Mouse (Mus musculus): ENCODE data around the gene Katnal1.

Gene Katnal1

GRCm38 (mm10) chr5:148954314-148955060 lies 25.4 kb upstream of the Katnal1 start:
- DNase-seq (ENCODE audit: low read depth, low spot score) = no peak

DNA sequence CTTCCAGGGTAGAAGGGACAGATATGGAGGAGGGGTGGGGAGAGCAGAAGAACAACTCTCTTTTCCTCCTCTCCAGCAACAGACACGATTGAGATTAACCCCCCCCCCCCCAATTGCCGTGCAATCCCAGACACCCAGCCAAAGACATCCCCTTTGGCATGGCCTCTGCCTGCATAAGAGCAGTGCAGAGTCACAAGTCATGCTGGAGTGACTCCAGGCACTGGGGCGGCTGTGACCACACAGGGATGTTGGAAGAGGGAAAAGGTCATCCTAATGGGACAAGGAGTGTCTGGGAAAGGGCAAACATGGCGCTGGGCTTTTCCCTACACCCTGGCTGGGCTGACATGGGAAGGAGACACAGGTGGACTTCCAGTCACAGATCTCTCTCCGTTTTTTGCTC lies 24.0 kb upstream of the Katnal1 start:
- DNase-seq (ENCODE audit: low read depth, low spot score) = no peak

DNA sequence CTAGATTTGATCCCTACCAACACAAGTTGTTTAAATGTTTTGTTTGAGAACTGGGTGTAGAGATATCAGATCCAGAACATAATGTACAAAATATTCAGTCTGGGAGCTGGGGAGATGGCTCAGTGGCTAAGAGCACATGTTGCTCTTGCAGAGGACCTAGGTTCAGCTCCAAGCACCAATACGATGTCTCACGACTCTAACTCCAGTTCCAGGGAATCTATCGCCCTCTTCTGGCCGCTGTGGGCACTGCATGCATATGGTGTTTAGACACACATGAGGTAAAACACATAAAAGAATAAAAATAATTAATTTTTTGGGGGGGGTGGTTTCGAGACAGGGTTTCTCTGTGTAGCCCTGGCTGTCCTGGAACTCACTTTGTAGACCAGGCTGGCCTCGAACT lies 23.3 kb upstream of the Katnal1 start:
- no peak for DNase-seq (ENCODE audit: low read depth, low spot score)

- DNase-seq (ENCODE audit: low read depth, low spot score) = no peak
Observed at GRCm38 (mm10) chr5:148951360-148951759, 22.2 kb upstream of the Katnal1 start.

DNA sequence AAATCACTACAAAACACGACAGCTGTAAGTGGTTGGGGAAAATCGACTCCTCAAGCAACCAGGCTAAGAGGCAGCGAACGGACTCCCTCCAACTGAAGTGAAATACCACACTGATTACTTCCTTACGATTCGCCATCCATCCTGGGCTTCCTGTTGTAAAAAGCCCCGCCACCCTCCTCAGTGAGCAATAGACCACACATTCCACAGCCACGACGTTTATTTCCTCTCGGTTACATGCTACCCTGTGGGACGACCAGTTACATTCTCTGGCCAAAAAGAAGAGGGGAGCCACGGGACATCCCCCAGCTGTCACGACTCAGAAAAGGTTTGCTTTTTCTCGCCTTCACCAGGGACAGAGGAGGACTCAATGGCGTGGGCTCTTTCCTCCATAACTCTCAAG lies 20.9 kb upstream of the Katnal1 start:
- DNase-seq (ENCODE audit: low read depth, low spot score) = no peak

- no peak for DNase-seq (ENCODE audit: low read depth, low spot score)
Observed at GRCm38 (mm10) chr5:148948577-148948976, 19.5 kb upstream of the Katnal1 start.

- no peak for DNase-seq (ENCODE audit: low read depth, low spot score)
Observed at GRCm38 (mm10) chr5:148947412-148947811, 18.3 kb upstream of the Katnal1 start.

- DNase-seq (ENCODE audit: low read depth, low spot score) = no peak
Observed at GRCm38 (mm10) chr5:148946787-148947186, 17.7 kb upstream of the Katnal1 start.

DNA sequence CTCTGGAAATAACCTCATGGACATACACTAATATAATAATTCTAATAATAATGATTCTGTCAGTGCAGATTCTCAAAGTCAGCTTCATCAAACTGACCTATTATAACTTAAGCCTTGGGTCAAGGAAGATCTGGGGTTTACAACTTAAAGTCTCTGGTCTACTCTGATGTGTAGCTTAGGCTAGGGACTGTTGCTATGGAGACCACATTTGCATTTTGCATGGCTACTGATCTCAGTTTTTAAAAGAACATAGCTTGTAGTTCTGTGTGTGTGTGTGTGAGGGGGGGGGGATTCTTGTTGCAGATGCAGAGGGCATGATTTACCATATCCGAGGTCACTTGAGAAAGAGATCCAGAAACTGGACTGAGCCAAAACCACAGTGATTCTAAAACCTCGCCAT lies 16.6 kb upstream of the Katnal1 start:
- DNase-seq (ENCODE audit: low read depth, low spot score) = no peak

GRCm38 (mm10) chr5:148944024-148944423 lies 14.9 kb upstream of the Katnal1 start:
- DNase-seq (ENCODE audit: low read depth, low spot score) = no peak

- DNase-seq (ENCODE audit: low read depth, low spot score) = no peak
Observed at GRCm38 (mm10) chr5:148943444-148943843, 14.3 kb upstream of the Katnal1 start.

DNA sequence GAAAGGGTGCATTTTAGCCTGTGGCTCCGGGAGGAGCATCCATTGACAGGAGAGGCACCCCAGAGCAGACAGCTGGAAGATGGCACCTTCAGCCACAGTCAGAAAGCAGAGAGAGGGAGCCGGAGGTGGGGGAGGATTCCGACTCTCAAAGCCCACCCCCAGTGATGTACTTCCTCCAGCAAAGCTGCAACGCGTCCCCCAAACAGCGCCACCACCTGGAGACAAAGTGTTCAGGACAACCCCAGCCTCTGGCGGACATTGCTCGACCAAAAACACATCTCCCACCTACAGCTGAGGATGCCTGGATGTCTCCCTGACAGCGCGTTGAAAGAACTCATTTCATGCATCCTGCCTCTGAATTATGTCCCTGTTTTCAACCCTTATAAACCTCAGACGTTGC lies 13.8 kb upstream of the Katnal1 start:
- DNase-seq (ENCODE audit: low read depth, low spot score) = no peak

GRCm38 (mm10) chr5:148942305-148942704 lies 13.2 kb upstream of the Katnal1 start:
- DNase-seq (ENCODE audit: low read depth, low spot score) = no peak

- no peak for DNase-seq (ENCODE audit: low read depth, low spot score)
Observed at GRCm38 (mm10) chr5:148941867-148942266, 12.7 kb upstream of the Katnal1 start.

DNA sequence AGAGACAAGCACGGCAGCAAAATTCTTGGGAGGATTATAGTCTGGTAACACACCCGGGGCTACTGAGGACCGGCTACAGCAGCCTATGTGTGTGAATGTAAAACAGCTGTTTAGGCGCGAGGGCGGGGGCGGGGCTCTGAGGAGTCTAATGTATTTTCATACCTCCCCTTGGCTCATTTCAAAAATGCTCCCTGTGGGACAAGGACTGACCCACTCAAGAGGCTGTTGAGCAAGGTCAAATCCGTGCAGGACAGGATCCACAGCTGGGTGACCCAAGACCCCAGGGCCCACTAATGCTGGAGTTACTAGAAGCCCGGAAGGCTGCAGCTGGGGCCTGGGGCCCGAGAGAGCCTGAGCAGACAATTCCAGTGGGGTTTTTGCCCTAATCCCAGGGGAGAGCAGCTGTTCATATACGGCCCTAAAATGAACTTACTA lies 10.8 kb upstream of the Katnal1 start:
- DNase-seq (ENCODE audit: low read depth, low spot score) = no peak

GRCm38 (mm10) chr5:148936516-148936951 lies 7.4 kb upstream of the Katnal1 start:
- DNase-seq (ENCODE audit: low read depth, low spot score) = no peak

- no peak for DNase-seq (ENCODE audit: low read depth, low spot score)
Observed at GRCm38 (mm10) chr5:148935871-148936270, 6.8 kb upstream of the Katnal1 start.

DNA sequence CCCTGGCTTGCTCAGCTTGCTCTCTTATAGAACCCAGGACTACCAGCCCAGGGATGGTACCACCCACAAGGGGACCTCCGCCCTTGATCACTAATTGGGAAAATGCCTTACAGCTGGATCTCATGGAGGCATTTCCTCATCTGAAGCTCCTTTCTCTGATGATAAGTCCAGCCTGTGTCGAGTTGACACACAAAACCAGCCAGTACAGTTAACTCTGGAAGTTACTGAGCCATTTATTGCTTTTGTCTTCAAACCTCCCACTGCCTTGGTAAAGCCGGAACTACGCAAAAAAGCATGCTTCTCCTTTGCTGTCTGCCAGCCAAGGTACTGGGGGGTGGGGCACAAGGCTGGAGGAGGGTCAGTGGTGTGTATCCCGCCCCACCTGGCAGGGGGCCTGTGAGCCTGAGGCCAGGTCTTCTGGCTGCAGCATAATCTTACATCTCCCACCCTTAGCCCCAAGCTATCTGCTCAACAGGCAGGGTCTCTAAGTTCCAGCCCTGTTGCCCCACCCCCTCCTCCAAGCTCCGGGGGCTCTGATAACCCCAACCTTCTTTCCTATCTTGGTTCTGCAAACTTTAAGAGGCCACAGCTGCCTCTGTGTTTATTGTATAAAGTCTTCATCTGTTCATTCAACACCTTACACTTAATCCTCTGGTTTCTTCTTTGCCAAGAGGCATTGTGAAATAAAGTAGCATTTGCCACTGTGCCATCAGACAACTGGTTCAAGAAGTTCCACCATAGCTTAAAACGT lies 6.1 kb upstream of the Katnal1 start:
- no peak for DNase-seq (ENCODE audit: low read depth, low spot score)

DNA sequence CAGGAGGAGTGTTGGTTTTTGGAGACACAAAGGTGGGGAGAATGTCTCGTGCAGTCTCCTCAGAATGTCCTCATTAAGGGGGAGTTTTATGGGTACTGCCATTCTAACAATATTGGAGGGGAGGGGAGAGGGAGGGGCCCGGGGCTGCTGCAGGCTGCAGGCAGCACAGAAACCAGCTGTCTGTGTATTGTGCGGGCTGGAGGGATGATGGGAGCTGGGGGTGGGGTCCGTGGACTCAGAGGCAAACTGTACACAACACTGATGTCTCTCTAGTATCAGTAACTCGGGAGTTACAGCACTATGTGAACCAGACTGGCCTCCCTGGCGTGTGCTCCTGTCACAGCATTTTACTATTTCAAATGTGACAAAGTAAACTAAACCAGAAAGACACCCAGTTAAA lies 5.3 kb upstream of the Katnal1 start:
- no peak for DNase-seq (ENCODE audit: low read depth, low spot score)

DNA sequence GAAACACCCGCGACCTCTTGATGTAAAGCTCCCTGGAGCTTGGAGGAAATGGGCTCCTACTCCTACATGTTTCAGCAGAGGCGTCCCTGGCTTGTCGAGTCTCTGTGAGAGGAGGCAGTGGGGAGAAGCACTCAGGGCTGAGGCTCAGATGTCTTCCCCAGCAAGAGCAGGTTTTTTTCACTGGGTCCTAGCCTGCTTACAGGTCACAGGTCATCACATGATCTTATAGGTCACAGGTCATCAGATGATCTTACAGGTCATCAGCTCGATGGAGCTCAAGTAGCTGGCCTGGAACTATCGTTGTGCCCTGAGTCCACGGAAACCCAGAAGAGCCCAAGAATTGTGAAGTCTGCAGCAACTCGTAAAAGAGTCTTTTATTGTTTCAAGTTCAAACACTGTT lies 4.6 kb upstream of the Katnal1 start:
- DNase-seq (ENCODE audit: low read depth, low spot score) = no peak

DNA sequence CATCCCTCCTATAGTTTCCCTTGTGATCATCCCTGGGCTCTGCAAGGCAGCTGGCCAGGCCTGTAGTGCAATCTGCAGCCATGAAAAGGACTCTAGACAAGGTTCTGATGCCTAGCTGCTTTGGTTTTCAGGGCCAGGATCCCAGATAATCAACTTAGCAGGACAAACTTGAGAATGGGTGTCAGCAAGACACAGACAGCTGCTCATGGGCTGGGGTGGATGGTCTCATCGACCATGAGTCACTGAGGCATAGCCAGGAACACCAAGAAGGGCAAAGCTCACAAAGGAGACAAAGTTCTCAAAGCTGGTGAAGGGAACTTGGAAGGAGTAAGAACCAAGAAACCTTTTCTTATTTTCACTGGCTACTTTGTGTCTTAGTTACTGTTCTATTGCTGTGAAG lies 2.2 kb upstream of the Katnal1 start:
- DNase-seq (ENCODE audit: low read depth, low spot score) = no peak

GRCm38 (mm10) chr5:148928382-148929115 lies 571 bp downstream of the Katnal1 start:
- peak; percentile 92 for DNase-seq (ENCODE audit: low read depth, low spot score)

Measured in embryo, embryonic 11.5 days (tissue).